Mouse (Mus musculus) cortical plate, adult 2 months (tissue): ENCODE measurements around the gene Slc31a1. TPM values are rescaled to one million over a fixed set of nuclear protein-coding genes. Genes with fewer than 3 reads are reported as not detected.

ENCODE experiments used
- H3K27ac ChIP-seq: fragments of 200-500 bp; 2 replicates; pipeline ENCODE4 v1.5.1; 2012; ENCODE audit warnings: low read length, control low read depth, inconsistent platforms; ENCODE audit not compliant: insufficient read depth
- H3K4me1 ChIP-seq: fragments of 200-500 bp; 2 replicates; pipeline ENCODE4 v1.6.1; 2011; ENCODE audit warnings: low read length; ENCODE audit not compliant: control insufficient read depth, insufficient read depth
- H3K4me3 ChIP-seq: fragments of 200-500 bp; 2 replicates; pipeline ENCODE4 v1.5.1; 2011; ENCODE audit warnings: mild to moderate bottlenecking, low read length, control low read depth; ENCODE audit not compliant: insufficient read depth
- CTCF ChIP-seq: fragments of 200-500 bp; IDR thresholded peaks from 2 replicates; pipeline ENCODE4 v1.5.1; 2011; ENCODE audit warnings: mild to moderate bottlenecking, control low read depth, low read length; ENCODE audit not compliant: insufficient read depth; ENCODE audit errors: extremely low read depth
- POLR2A ChIP-seq: fragments of 200-500 bp; IDR thresholded peaks from 2 replicates; pipeline ENCODE4 v1.6.1; 2011; ENCODE audit warnings: mild to moderate bottlenecking, low read length, control low read depth; ENCODE audit not compliant: insufficient read depth; ENCODE audit errors: extremely low read depth
- polyA plus RNA-seq: library from polyadenylated mRNA; depleted of rRNA; stranded (reverse); fragments of >200 nt; gene quantifications from 2 replicates; pipeline ENCODE4 v1.2.3, GENCODE M21; 2012; rRNA removed

The Slc31a1 gene
- 17.1 and 18.1 TPM in 2 replicates for polyA plus RNA-seq

GRCm38 (mm10) chr4:62360088-62360804 is at the start of gene Slc31a1, which contains the start of gene Fkbp15:
Gene Slc31a1 (plus strand): TSS chr4:62360727.
Gene Fkbp15 (minus strand): TSS chr4:62360548.
- TF ChIP-seq CTCF (no peak), POLR2A (peak; percentile 95)
- peak within 1 kb of the TSS; percentile 80 for H3K4me3 ChIP-seq
- H3K4me1 ChIP-seq = no peaks in the 10 kb centered on the region; the same call in 1 of the 2 replicates
- peak within 1 kb of the TSS; percentile 51 for H3K27ac ChIP-seq

DNA sequence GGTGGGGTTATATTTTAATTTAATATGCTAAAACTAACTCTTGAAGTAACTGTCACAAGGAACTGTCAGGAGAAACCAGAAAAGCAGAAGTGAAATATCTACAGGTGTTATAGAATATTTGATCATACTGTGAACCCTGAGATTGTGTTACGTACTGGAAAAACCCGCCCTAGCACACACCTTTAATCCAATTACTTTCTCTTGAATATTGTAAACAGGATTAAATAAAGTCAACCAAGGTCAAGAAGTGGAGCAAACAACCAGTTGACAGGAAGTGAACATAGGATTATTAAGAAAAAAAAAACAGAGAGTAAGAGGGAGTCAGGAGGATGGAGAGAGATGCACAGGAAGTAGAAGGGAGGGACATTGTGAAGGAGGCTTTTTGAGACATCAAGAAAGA is 47.7 kb upstream of the Slc31a1 start:
- TF ChIP-seq POLR2A = no peak
- no peak for TF ChIP-seq CTCF
- no peak overlapping the region for H3K27ac ChIP-seq
- H3K4me3 ChIP-seq = no peak overlapping the region
- no peaks in the 10 kb centered on the region for H3K4me1 ChIP-seq

- no peak for TF ChIP-seq POLR2A
- TF ChIP-seq CTCF = no peak
- Histone ChIP-seq H3K27ac (no peak overlapping the region), H3K4me3 (no peak overlapping the region), H3K4me1 (no peaks in the 10 kb centered on the region)
These were observed 46.8 kb upstream of the Slc31a1 start for GRCm38 (mm10) chr4:62313641-62314211.

DNA sequence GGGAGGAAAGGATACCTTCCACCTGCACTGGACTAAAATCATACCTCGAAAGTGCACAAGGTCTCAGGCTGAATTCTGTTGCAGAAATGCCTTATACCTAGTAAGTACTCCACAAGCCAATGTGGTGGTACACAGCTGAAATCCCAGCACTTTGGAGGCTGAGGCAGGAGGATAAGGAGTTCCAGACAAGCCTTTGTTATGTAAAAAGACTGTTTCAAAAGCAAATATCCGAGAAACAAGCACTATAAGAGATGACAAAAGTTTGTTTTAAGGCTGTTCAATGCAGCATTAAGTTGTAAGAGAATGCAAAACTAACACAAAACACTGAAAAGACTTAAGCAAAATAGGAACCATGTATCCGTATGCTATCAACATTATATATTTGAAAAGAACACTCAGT is 46.0 kb upstream of the Slc31a1 start:
- no peaks in the 10 kb centered on the region for H3K4me1 ChIP-seq
- no peak for TF ChIP-seq CTCF
- no peak for TF ChIP-seq POLR2A
- H3K27ac ChIP-seq = no peak overlapping the region
- H3K4me3 ChIP-seq = no peak overlapping the region

GRCm38 (mm10) chr4:62316456-62316855 is 44.1 kb upstream of the Slc31a1 start:
- H3K27ac ChIP-seq = no peak overlapping the region
- TF ChIP-seq POLR2A = no peak
- no peak for TF ChIP-seq CTCF
- H3K4me1 ChIP-seq = no peaks in the 10 kb centered on the region
- no peak overlapping the region for H3K4me3 ChIP-seq

DNA sequence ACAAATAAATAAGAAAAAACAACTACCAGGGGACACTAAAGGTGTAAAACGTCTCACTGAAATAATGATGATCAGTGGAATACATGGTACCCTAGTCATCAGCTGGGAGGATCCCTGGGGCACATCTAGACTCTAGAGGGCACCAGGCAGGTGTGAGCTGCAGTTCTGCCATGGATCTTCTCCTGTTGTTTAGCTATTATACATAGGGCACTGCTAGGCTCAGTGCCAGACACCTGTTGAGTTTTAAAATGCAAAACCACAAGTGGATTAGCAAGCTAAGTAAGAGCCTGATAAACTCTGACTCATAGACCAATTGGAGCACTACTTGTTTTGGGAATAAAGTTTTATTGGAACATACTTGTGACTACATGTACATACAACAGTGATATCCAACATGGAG is 42.2 kb upstream of the Slc31a1 start:
- no peak overlapping the region for H3K27ac ChIP-seq
- TF ChIP-seq POLR2A (no peak), CTCF (no peak)
- no peaks in the 10 kb centered on the region for H3K4me1 ChIP-seq
- H3K4me3 ChIP-seq = no peak overlapping the region

DNA sequence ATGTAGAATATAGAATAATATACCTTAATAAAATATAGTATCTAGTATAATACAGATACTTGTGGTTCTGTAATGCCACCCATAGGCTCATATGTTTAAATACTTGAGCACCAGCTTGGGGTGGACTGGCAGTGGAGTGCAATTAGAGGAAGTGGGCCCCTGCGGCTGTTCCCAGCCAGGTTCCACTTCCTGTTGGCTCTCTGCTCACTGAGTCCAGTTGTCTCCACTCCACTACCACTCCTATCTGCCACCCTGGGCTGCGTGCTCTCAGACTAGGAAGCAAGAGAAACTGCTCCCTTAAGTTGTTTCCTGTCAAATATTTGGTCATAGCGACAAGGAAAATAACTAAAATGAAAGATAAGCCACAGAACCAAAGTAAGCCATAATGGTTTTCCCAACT is 37.8 kb upstream of the Slc31a1 start:
- no peak overlapping the region for H3K4me3 ChIP-seq
- no peak overlapping the region for H3K27ac ChIP-seq
- no peaks in the 10 kb centered on the region for H3K4me1 ChIP-seq
- TF ChIP-seq POLR2A (no peak), CTCF (no peak)

- no peak for TF ChIP-seq POLR2A
- TF ChIP-seq CTCF = no peak
- H3K27ac ChIP-seq = no peak overlapping the region
- no peaks in the 10 kb centered on the region for H3K4me1 ChIP-seq
- H3K4me3 ChIP-seq = no peak overlapping the region
These were observed 34.4 kb upstream of the Slc31a1 start for GRCm38 (mm10) chr4:62326111-62326510.

DNA sequence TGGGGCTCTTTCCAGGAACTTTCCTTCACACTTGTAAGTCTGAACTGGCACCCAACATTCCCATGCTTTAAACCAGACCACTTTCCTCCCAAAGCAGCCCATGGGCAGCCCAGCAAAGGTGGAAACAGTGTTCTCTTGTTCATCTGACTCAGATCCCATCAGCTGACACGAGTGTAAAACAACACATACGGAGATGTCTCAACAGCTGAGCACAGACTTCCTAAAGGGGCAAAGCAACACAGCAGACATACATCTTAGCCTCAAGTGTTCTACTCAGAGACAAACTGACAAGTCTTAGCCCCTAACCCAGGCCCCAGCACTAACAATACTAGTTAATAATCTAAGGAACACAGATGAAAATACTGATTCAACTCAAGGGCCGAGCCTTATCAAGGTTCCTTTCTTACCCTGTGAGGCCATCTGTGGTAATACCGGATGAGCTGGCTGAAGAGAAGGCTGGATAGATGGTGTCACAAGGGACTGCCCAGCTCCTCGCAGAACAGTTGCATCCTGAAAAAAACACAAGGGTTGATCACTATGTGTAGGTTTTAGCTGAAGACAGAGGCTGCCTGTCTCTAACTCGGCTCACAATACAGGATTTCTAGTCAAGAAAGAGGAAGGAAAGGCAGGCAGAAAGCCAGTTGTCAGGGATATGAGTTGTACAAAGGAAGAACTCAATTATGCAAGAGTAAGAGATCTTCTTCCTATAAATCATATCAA is 31.4 kb upstream of the Slc31a1 start:
- H3K27ac ChIP-seq = no peak overlapping the region; the same call in 1 of the 2 replicates
- TF ChIP-seq CTCF (no peak), POLR2A (no peak)

More for the DNA sequence above, 31.4 kb upstream of the Slc31a1 start:
- H3K4me1 ChIP-seq = no peaks in the 10 kb centered on the region
- H3K4me3 ChIP-seq = no peak overlapping the region
